Mouse (Mus musculus): ENCODE results near the gene Kctd10.
A peak's percentile ranks its signal among the peaks of the same experiment; 100 is the strongest.

Gene Kctd10

DNA sequence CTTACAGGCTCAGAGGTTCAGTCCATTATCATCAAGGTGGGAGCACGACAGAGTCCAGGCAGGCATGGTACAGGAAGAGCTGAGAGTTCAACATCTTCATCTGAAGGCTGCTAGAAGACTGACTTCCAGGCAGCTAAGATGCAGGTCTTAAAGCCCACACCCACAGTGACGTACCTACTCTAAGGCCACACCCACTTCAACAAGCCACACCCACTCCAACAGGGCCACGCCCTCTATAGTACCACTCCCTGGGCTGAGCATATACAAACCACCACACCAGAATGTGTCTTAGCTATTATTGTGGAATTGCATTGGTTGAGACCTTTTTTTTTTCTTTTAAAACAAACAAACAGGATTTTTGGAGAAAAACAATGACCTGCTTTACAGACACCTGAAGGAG is 34.8 kb downstream of the Kctd10 start:
- DNase-seq (ENCODE audit: low read depth) = peak; percentile 67

DNA sequence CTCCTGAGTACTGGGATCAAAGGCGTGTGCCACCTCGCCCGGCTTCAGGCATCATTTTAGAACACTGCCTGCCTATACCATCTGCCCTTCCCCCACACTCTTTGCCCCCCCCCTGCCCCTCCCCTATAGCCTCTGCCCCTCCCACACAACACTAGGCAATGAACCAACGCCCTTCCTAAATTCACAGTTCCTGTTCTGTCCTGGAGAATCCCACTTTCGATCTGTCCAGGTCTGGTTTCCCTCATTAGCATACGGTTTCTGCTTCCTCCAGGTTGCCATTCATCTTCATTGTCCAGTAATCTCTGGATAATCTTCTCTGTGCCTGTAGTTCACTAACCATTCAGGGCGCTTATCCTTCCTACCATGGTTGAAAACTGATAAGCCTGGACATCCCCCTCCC is 36.7 kb downstream of the Kctd10 start:
- no peak for DNase-seq (ENCODE audit: low read depth)

DNA sequence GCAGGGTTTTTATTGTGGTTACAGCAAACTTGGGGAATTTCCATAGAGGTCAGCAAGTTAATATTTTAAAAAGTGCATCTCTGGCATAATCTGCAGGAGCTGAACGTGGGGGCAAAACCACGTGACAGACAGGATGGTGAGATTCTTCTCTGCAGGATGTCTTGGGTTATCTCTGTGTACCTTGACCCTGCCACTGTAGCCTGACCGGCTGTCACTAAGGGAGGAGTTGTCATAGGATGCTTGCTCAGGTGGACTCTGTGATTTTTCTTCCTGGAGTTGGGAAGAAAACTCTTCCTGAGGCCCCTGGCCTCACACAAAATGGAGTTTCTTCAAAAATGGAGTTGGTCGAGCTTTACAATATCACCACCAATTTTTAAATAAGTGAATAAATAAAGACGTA is 37.3 kb downstream of the Kctd10 start:
- no peak for DNase-seq (ENCODE audit: low read depth)

DNA sequence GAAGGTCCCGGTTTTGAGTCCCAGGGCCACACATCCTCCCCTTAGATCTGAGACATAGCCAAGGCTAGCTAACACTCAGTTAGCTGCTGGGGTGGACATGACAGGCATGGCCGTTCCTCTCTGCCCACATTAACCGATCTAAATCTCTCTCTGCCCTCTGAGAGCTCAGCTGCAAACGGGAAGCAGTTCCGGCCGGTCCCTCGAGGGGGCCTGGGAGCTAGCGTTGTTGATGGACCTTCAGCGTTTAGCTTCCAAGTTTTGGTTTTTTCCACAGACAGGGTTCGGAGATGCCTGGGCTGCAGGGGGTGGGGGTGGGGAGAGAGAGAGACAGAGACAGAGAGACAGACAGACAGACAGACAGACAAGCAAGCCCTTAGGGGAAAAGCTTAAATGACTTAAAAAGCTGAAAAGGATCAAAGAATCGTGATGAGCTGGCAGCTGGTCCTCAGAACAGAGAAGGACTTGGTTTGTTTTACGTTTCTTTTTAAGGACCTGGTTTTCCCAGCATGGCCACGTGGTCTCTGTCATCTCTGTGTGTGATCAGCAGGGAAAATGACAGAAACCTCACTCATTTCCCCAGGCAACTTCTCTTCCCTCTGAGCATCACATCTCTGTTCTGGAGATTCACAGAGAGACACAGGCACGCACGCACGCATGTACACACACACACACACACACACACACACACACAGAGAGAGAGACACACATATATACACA is 56.4 kb downstream of the Kctd10 start:
- DNase-seq (ENCODE audit: low read depth) = peak; percentile 79

DNA sequence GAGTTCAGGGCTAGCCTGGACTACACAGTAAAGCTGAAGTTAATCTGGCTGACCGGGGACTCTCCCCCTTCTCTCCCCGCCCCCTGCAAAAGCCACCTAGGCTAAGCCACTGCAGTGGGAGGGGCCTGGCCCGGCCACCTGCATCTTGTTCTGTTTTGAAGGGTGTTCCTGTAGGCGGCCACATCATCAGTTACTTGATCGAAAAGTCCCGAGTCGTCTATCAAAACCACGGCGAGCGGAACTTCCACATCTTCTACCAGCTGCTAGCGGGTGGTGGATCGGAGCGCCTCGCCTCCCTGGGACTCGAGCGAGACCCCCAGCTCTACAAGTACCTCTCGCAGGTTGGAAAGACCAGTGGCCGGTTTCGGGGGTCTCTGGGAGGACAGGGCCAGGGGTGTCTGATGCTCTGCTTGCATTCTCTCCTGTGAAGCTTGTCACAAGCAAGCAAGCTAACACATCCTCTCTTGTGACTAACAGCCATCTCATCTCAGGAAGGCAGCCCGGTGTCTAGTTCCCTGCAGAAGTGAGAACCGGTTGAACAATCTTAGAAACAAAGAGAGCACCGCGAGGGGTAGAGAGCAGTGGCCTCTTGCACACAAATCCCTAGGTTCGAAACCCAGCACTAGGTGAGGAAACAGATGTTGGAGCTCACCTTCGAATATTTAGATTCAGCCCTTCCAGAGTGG is 57.1 kb downstream of the Kctd10 start:
- peak; percentile 91 for DNase-seq (ENCODE audit: low read depth)
